In genomic region chr7:73367681-73368464, GRCm38 (mm10) we compare ENCODE assay signal across 34 mouse cellular contexts. TPM values are rescaled to one million over a fixed set of nuclear protein-coding genes. Genes with fewer than 3 reads are reported as not detected.
"Had no signal": no experiment of that assay in that cellular context is flagged by ENCODE, and none has a peak within 500 bp of the region (broad histone marks: within the 10 kb centered on the region; RNA-seq: fewer than 3 reads in every experiment).

No protein-coding gene starts in this region.

- ATAC-seq: hindbrain, embryonic 16.5 days; hindbrain, postnatal 0 days; inflammation-experienced regulatory T-cells, adult 6 months; intestine, embryonic 15.5 days; intestine, embryonic 16.5 days; intestine, postnatal 0 days had no signal

- DNase-seq: heart, postnatal 10 days; heart, postnatal 14 days; heart, postnatal 36 days; heart, postnatal 4 days; kidney, adult 11 months; kidney, adult 18-20 months; kidney, adult 2 months; kidney, adult 8-10 months; kidney, postnatal 10 days; kidney, postnatal 14 days; kidney, postnatal 25 days; kidney, postnatal 36 days; kidney, postnatal 4 days; layer of hippocampus, adult 9-11 months; layer of hippocampus, postnatal 36 days had no signal

- H3K27me3 ChIP-seq: hindbrain, embryonic 15.5 days had no signal

- H3K4me2 ChIP-seq: heart, embryonic 12.5 days; heart, embryonic 13.5 days; heart, embryonic 15.5 days; hindbrain, embryonic 12.5 days; hindbrain, embryonic 13.5 days; hindbrain, embryonic 14.5 days; hindbrain, embryonic 15.5 days; intestine, embryonic 15.5 days; kidney, embryonic 15.5 days had no signal

- H3K36me3 ChIP-seq: heart, embryonic 12.5 days; heart, embryonic 13.5 days; heart, embryonic 15.5 days; hindbrain, embryonic 10.5 days; hindbrain, embryonic 12.5 days; hindbrain, embryonic 13.5 days; hindbrain, embryonic 15.5 days; intestine, embryonic 15.5 days; kidney, embryonic 15.5 days had no signal

- H3K27ac ChIP-seq: heart, embryonic 13.5 days; heart, embryonic 15.5 days; hindbrain, embryonic 10.5 days; hindbrain, embryonic 12.5 days; hindbrain, embryonic 13.5 days; hindbrain, embryonic 14.5 days; hindbrain, embryonic 15.5 days; hindbrain, postnatal 0 days; intestine, embryonic 15.5 days; kidney, embryonic 15.5 days; kidney, postnatal 0 days; layer of hippocampus, adult 2 months; left cerebral cortex, adult 2 months had no signal

- H3K4me3 ChIP-seq: heart, embryonic 12.5 days; heart, embryonic 13.5 days; heart, embryonic 15.5 days; hindbrain, embryonic 10.5 days; hindbrain, embryonic 12.5 days; hindbrain, embryonic 13.5 days; hindbrain, embryonic 15.5 days; intestine, embryonic 15.5 days; kidney, embryonic 15.5 days; layer of hippocampus, adult 2 months; left cerebral cortex, adult 2 months had no signal

- H3K9ac ChIP-seq: heart, embryonic 12.5 days; heart, embryonic 13.5 days; heart, embryonic 15.5 days; hindbrain, embryonic 12.5 days; hindbrain, embryonic 13.5 days; hindbrain, embryonic 14.5 days; hindbrain, embryonic 15.5 days; intestine, embryonic 15.5 days; kidney, embryonic 15.5 days had no signal

RNA-seq across cellular contexts. Expression of gene Rgma, which starts 7.4 kb away (rescaled TPM):
- total RNA-seq: hematopoietic stem cell, adult 5-6 weeks had no signal
- polyA plus RNA-seq: inflammation-experienced regulatory T-cells, adult 6 months had no signal
